Mouse (Mus musculus): ENCODE results near the gene Pabpc4.

DNA sequence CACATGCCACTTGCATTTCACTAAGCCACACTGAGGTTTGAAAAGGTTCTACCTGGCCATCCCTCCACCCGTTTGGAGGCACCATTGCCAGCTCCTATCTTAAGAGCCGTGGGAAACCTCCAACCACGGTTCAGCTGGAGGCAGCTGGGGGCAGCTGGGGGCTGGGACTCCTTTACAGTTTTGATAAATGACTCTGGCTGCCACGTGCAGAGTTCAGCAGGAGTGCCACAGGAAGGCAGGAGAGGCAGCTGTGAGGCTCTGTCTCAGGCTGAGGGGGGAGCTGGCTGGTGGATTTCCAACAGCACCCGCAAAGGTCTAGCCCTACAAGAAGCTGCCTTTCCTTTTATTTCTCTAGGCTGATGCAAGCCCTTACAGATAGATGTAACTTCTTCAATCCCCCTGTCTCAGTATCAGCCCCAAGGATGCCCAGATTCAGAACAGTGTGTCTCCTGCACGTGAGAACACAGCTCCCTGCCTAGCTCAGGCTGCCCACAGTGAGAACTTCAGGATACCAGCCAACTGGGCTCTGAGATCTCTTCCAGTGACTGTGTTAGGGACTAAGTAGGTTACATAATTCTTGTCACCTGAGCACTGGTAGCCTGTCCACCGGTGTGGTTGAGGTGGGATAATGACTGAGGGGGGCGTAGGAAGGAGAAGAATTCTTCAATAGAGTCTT is 1.9 kb upstream of the Pabpc4 start:
- TF ChIP-seq TCF12 (IDR thresholded peaks at IDR 0.05; ENCODE audit: insufficient read depth, poor library complexity, severe bottlenecking) (peak; percentile 8), POLR2A (IDR thresholded peaks at IDR 0.05; ENCODE audit: insufficient read length, low read depth) (no peak), MYOD1 (IDR thresholded peaks at IDR 0.05; ENCODE audit: control insufficient read depth in 1 of 3, insufficient read length in 2 of 3, low read depth in 2 of 3) (peak in 2 of 3 experiments; percentile 49 to 69), MYOG (IDR thresholded peaks at IDR 0.05; ENCODE audit: control insufficient read depth in 1 of 3, insufficient read depth in 1 of 3, insufficient read length in 2 of 3, low read depth in 2 of 3) (peak in 2 of 3 experiments; percentile 4 to 82), CEBPB (IDR thresholded peaks at IDR 0.05; ENCODE audit: insufficient read depth, poor library complexity, severe bottlenecking) (peak; percentile 40; the same call in 1 of the 2 replicates), SRF (IDR thresholded peaks at IDR 0.05; ENCODE audit: control insufficient read depth, insufficient read length, low read depth) (no peak), USF1 (IDR thresholded peaks at IDR 0.05; ENCODE audit: low read depth) (no peak), MAX (IDR thresholded peaks at IDR 0.05; ENCODE audit: low read depth) (no peak), E2F4 (IDR thresholded peaks at IDR 0.05; ENCODE audit: insufficient read depth) (no peak), POLR2AphosphoS2 (IDR thresholded peaks at IDR 0.05; ENCODE audit: insufficient read length, low read depth) (no peak)

Data from myocyte (in vitro differentiated cells).